Mouse (Mus musculus): ENCODE measurements around the gene Osgep.
"Not testable (repeated sequence)": the region's sequence is repeated elsewhere in the genome, so short reads cannot be mapped to it uniquely, and the experiment has no call there.

Osgep gene

DNA sequence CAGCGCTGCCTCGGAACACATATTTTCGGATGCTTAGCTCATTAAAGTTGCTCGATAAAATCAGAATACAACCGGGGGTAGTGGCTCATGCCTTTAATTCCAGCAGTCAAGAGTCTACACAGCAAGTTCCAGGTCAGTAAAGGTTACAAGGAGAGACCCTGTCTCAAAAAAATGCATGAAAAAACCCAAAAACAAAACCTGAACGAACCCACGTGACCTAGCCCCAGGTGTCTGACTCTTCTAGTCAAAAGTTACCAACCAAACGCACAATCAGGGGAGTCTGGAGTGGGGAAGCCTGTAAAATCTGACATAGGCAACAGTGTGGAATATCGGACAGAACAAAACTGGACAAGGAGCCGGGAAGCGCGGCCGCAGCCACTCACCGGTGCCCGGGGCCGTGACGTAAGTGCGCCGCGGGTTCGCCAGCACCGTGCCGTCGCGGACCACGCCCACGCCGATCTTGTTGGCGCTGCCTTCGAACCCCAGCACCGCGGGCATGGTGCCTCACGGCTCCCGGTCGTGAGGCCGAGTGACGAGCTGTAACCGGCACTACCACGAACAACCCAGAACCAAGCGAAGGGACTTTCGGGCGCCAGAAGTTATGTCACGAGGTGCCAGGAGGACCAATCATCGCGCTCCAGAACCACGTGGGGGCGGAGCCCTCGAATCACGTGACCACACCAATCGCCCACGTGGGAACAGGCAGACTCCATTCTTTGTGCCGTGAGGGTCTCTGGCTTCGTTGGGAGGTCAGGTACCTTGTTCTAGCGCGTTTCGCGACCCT is at the start of gene Osgep, which contains the start of gene Apex1:
Gene Osgep (minus strand): TSS at position 613 of the 784 bp plus-strand sequence.
Gene Apex1 (plus strand): TSS at position 688 of the 784 bp plus-strand sequence.
- peak; percentile 95 to 97 for DNase-seq

DNA sequence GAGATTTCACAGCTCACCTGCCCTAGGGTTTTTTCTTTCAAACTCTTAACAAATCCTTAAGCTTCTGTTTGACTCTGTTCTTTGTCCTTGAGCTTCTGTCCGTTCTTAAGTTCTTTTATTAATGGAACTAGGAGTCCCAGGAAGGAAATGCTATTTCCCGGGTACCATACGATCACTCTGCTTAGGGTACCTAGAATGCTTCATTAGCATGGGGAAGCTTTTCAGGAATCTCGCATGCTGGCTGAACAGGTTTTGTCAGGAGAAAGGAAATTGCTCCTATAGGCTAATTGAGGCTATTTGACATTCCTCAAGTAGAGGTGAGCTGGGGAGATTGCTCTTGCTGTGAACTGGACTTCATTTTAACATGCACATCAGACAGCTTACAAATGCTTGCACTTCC is 49.0 kb upstream of the Osgep start:
- DNase-seq, result no peak

GRCm38 (mm10) chr14:50973054-50973453 is 48.4 kb upstream of the Osgep start:
- DNase-seq, result not testable (repeated sequence)

GRCm38 (mm10) chr14:50970822-50971221 is 46.1 kb upstream of the Osgep start:
- no peak for DNase-seq

- peak; percentile 17 to 27 for DNase-seq
Observed at GRCm38 (mm10) chr14:50969558-50970544, 45.2 kb upstream of the Osgep start.

GRCm38 (mm10) chr14:50969041-50969440 is 44.3 kb upstream of the Osgep start:
- no peak for DNase-seq

DNA sequence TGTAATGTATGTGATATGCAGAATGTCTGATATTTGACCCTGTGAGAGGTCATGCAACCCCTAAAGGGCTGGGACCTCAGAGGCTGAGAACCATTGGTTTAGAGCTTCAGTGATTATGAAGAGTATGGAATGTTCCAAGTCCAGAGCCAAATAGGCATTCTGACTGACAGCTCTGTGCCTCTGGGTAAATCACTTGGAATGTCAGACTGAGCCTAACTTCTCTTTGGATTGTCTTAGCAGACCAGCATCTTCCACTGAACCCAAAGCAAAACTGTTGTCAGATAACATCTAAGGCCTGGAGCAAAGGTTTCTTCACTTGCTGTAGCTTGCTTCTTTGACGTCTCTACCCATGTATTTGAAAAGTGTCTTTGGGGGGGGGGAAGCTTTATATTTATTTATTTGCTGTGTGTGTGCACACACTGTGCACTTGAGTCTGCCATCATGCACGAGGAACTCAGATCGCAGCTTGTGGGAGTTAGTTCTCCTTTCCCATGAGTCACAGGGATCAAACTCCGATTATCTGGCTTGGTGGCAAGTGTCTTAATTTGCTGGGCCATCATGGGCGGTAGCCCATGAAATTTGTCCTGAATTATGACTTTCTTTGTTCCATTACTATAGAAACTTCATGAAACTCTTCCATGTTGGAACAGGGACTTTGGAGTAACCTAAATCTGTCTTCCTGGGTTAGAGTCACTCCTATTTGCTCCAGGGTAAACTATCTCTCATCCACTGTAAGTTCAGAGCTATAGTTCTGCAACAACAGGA is 43.7 kb upstream of the Osgep start:
- no peak for DNase-seq

GRCm38 (mm10) chr14:50958289-50958995 is 33.7 kb upstream of the Osgep start:
- not testable (repeated sequence) for DNase-seq

- DNase-seq, result not testable (repeated sequence)
Observed at GRCm38 (mm10) chr14:50957146-50957545, 32.5 kb upstream of the Osgep start.

- DNase-seq, result not testable (repeated sequence)
Observed at GRCm38 (mm10) chr14:50956724-50957123, 32.0 kb upstream of the Osgep start.

- peak; percentile 52 to 58 for DNase-seq
Observed at GRCm38 (mm10) chr14:50955942-50956508, 31.3 kb upstream of the Osgep start, which contains the start of gene Pnp2. Gene Pnp2 (plus strand): TSS chr14:50955992.

DNA sequence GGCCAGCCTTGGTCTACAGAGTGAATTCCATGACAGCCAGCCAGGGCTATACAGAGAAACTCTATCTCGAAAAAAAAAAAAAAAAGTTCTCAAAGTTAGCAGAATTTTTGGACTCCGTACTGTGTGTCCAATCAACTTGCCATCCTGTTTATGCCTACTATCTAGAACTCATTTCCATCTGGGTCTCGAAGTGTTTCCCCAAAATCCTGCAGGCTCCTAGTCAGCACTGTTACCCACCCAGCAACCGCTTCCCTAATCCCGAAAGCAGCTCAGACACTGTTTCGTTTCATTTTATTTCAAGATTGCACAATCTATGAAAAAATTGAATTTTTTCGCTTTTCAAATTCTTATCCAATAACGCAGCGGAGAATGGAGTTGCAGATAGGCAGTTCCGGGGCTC is 30.8 kb upstream of the Osgep start:
- no peak for DNase-seq

DNA sequence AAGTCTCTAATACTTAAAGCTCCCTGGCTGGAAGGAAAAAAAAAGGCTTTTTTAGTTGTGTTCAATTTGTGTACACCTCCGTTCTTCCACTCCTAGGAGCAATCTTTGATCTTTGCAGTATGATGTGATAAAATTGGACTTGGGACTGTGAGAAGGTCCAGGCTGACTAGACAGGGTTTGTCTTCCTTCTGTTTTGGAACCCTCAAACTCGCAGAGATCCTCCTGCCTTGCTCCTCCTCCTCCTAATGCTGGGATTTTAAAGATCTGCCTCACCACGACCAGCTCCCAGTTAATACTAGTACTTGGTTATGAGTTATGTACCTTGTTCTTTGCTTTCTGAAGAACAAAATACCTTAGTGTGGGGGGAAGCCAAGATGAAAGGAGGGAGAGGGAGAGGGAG is 20.8 kb upstream of the Osgep start:
- DNase-seq, result not testable (repeated sequence)

DNA sequence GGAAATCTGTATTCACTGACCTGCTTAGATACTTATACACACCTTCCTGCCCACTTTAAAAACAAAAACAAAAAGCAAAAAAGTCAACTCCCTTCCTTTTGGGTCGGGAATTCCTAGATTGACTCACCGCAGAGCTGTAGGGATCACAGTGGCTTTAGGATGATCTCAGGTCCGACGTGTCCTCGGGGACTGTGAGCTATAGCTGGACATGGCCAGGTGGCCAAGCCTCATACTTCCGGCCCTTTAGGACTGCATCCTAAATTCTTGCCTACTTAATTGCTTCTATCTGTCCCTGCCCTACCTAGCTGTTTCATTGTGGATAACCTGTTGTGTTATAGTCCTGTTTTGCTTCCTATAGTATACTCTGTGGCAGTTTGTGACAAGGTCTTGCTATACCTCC is 20.4 kb upstream of the Osgep start:
- not testable (repeated sequence) for DNase-seq

- not testable (repeated sequence) for DNase-seq
Observed at GRCm38 (mm10) chr14:50944668-50945033, 20.0 kb upstream of the Osgep start.

- DNase-seq, result peak; percentile 89 to 94
Observed at GRCm38 (mm10) chr14:50943932-50944667, 19.4 kb upstream of the Osgep start, which contains the start of gene Gm49342. Gene Gm49342 (plus strand): TSS chr14:50944517.

- DNase-seq, result no peak
Observed at GRCm38 (mm10) chr14:50938940-50939339, 14.2 kb upstream of the Osgep start.

DNA sequence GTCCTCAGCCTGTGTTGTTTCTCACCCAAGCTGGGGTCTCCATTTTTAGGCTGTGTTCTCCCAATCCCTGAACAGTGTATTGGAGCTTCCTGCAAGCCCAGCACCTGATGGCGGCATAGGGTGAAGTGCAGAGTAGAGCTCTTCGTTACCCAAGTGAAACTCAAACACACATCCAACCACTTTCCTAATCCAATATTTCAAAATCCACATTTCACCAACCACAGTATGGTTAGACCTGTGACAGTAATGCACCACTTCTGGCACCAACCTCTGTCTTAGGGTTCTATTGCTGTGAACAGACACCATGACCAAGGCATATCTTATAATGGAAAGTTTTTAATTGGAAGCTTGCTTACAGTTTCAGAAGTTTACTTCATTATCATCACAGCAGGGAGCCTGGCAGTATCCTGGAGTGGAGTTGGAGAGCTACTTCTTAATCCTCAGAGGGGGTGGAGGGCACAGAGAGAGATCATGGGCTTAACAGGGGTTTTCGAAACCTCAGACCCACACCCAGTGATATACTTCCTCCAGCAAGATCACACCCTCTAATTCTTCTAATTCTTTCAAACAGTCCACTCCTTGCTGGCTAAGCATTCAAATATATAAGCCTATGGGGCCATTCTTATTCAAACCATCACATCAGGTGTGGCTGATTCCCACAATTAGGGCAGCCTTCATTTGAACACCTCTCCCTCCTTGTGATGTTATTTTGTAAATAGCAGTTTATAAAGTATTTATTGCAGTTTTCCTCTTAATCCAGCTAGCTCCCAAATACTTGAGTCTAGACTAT is 13.6 kb upstream of the Osgep start:
- DNase-seq, result no peak

- no peak for DNase-seq
Observed at GRCm38 (mm10) chr14:50936649-50937048, 12.0 kb upstream of the Osgep start.

DNA sequence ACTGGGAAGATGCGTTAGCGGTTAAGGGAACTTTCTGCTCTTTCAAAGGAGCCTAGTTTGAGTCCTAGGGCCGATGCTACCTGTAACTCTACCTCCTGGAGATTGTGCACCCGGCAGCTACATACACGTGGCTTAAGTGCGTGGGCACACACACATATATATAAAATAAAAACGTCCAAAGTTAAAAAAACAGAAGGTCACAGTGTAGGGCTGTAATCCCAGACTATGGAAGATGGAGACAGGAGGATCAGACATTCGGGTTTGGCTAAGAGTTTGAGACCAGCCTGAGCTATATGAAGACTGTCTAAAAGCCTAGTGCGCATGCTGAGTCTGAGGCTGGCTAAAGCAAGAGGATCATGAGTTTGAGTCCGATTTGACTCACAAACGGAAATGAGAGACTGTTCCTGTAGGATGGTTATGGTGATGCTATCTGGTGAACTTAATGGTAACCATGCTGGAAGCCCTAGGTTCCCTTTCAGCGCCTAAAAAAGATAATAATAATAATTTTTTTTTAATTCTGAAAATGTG is 6.9 kb upstream of the Osgep start:
- DNase-seq, result no peak

Data from cerebellum, postnatal 36 days (tissue).